Mouse (Mus musculus) C2C12 (cell line): ENCODE data around the gene Shisa5. TPM values are rescaled to one million over a fixed set of nuclear protein-coding genes. Genes with fewer than 3 reads are reported as not detected.

Experiments
- H3K27me3 ChIP-seq: one replicate; pipeline ENCODE4 v1.6.1; 2011; ENCODE audit not compliant: control insufficient read depth, insufficient read depth, insufficient read length
- H3K36me3 ChIP-seq: one replicate; pipeline ENCODE4 v1.6.1; 2011; ENCODE audit not compliant: control insufficient read depth, insufficient read depth
- H3K4me3 ChIP-seq: one replicate; pipeline ENCODE4 v1.5.1; 2011; ENCODE audit warnings: mild to moderate bottlenecking, control low read depth; ENCODE audit not compliant: poor library complexity, insufficient read depth, severe bottlenecking
- H3K79me2 ChIP-seq: one replicate; pipeline ENCODE4 v1.6.1; 2011; ENCODE audit not compliant: control insufficient read depth, insufficient read depth
- H3K79me3 ChIP-seq: one replicate; pipeline ENCODE4 v1.6.1; 2011; ENCODE audit warnings: low read depth, control low read depth
- H3ac ChIP-seq: one replicate; pipeline ENCODE3; 2011; ENCODE audit warnings: low read depth; ENCODE audit not compliant: control insufficient read depth, insufficient read length
- CEBPB ChIP-seq: IDR thresholded peaks from one replicate; pipeline ENCODE4 v1.6.1; 2011; ENCODE audit warnings: low read depth, mild to moderate bottlenecking, control low read depth, moderate library complexity
- CTCF ChIP-seq: IDR thresholded peaks from one replicate; pipeline ENCODE4 v1.5.1; 2011; ENCODE audit not compliant: control insufficient read depth, insufficient read depth, insufficient read length
- FOSL1 ChIP-seq: IDR thresholded peaks from one replicate; pipeline ENCODE4 v1.8.0; 2011; ENCODE audit warnings: mild to moderate bottlenecking, low read length; ENCODE audit not compliant: poor library complexity, insufficient read depth, severe bottlenecking
- MAX ChIP-seq: IDR thresholded peaks from one replicate; pipeline ENCODE4 v1.6.1; 2011; ENCODE audit warnings: mild to moderate bottlenecking, control low read depth
- MYOD1 ChIP-seq: IDR thresholded peaks from one replicate; pipeline ENCODE4 v1.6.1; 2011; ENCODE audit warnings: low read depth; ENCODE audit not compliant: control insufficient read depth, insufficient read length
- MYOG ChIP-seq: IDR thresholded peaks from one replicate; pipeline ENCODE4 v1.6.1; 2011; ENCODE audit not compliant: control insufficient read depth, insufficient read length; ENCODE audit errors: extremely low read depth
- USF1 ChIP-seq: IDR thresholded peaks from one replicate; pipeline ENCODE4 v1.6.1; 2011; ENCODE audit warnings: low read depth, mild to moderate bottlenecking, control low read depth, moderate library complexity
- polyA plus RNA-seq: library from polyadenylated mRNA; unstranded; fragments of >200 nt; fragmentation: generic; extraction: Trizol; gene quantifications from one replicate; pipeline ENCODE4 v1.2.1, GENCODE M21; 2012; ENCODE audit warnings: missing spikeins

Shisa5 gene
- polyA plus RNA-seq, 1 experiment, result 86.4 TPM

DNA sequence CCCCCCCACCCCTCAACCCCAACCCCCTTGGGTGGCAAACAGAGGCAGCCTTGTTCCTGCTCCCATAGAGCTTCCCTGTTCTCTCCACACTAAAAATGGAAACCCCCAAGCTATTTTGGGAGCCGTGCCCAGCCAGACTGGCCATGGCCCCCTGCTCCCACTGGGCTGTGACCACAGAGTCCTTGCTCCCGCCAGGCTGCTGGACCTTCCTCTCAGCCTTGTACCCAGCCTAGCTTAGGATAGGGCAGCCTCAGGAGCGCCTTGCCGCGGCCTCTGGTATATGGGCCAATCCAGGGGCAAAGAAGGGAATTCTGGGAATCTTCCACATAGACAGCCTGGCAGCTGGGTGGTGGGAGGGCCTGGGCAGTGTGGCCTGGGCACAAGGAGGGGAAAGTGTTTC lies 59.5 kb downstream of the Shisa5 start:
- no peak overlapping the region for H3K4me3 ChIP-seq
- peaks cover 7% of the 10 kb centered on the region for H3K79me2 ChIP-seq
- H3K79me3 ChIP-seq, result no peaks in the 10 kb centered on the region
- H3ac ChIP-seq, result no peak overlapping the region
- no peaks in the 10 kb centered on the region for H3K36me3 ChIP-seq
- TF ChIP-seq MYOD1 (no peak), CTCF (no peak), MAX (no peak), USF1 (no peak), FOSL1 (no peak), CEBPB (no peak), MYOG (no peak)
- H3K27me3 ChIP-seq, result no peaks in the 10 kb centered on the region

- Histone ChIP-seq H3K27me3 (no peaks in the 10 kb centered on the region), H3K79me3 (no peaks in the 10 kb centered on the region), H3K4me3 (no peak overlapping the region), H3ac (no peak overlapping the region), H3K36me3 (no peaks in the 10 kb centered on the region), H3K79me2 (peaks cover 7% of the 10 kb centered on the region)
- TF ChIP-seq MYOG (no peak), CEBPB (no peak), MAX (no peak), MYOD1 (no peak), FOSL1 (no peak)
Observed at GRCm38 (mm10) chr9:109098366-109098765, 60.0 kb downstream of the Shisa5 start.

- H3K4me3 ChIP-seq, result no peak overlapping the region
- TF ChIP-seq MYOD1, result no peak
- TF ChIP-seq CTCF, result no peak
- TF ChIP-seq USF1, result no peak
- TF ChIP-seq MAX, result no peak
- TF ChIP-seq FOSL1, result no peak
- TF ChIP-seq CEBPB, result no peak
- TF ChIP-seq MYOG, result no peak
- H3K79me3 ChIP-seq, result no peaks in the 10 kb centered on the region
Observed at GRCm38 (mm10) chr9:109098969-109099368, 60.6 kb downstream of the Shisa5 start.

GRCm38 (mm10) chr9:109100307-109100928 lies 62.1 kb downstream of the Shisa5 start:
- H3K4me3 ChIP-seq, result no peak overlapping the region
- no peaks in the 10 kb centered on the region for H3K79me3 ChIP-seq
- H3K27me3 ChIP-seq, result no peaks in the 10 kb centered on the region
- H3ac ChIP-seq, result no peak overlapping the region
- TF ChIP-seq USF1 (no peak), CTCF (no peak), CEBPB (no peak), FOSL1 (no peak), MAX (no peak), MYOG (no peak), MYOD1 (no peak)
- peaks cover 7% of the 10 kb centered on the region for H3K79me2 ChIP-seq
- H3K36me3 ChIP-seq, result no peaks in the 10 kb centered on the region

More at GRCm38 (mm10) chr9:109098969-109099368, 60.6 kb downstream of the Shisa5 start:
- Histone ChIP-seq H3K36me3 (no peaks in the 10 kb centered on the region), H3K79me2 (peaks cover 7% of the 10 kb centered on the region), H3ac (no peak overlapping the region), H3K27me3 (no peaks in the 10 kb centered on the region)

- H3K4me3 ChIP-seq, result no peak overlapping the region
- H3K79me2 ChIP-seq, result peaks cover under 1% of the 10 kb centered on the region
- H3K36me3 ChIP-seq, result no peaks in the 10 kb centered on the region
- no peak overlapping the region for H3ac ChIP-seq
- TF ChIP-seq MYOG (no peak), CTCF (no peak), MAX (no peak), USF1 (no peak), MYOD1 (no peak), CEBPB (no peak), FOSL1 (no peak)
- no peaks in the 10 kb centered on the region for H3K79me3 ChIP-seq
- no peaks in the 10 kb centered on the region for H3K27me3 ChIP-seq
Observed at GRCm38 (mm10) chr9:109101933-109102445, 63.6 kb downstream of the Shisa5 start.
